8 mouse cellular contexts compared by ENCODE assay signal in genomic region chr8:70691727-70692231, GRCm38 (mm10). TPM values are rescaled to one million over a fixed set of nuclear protein-coding genes. Genes with fewer than 3 reads are reported as not detected.
DNase-seq lines count a peak whose midpoint lies in the region; ATAC-seq lines count a peak whose summit lies in the region.
"Had no signal": no experiment of that assay in that cellular context is flagged by ENCODE, and none has a peak within 500 bp of the region (broad histone marks: within the 10 kb centered on the region; RNA-seq: fewer than 3 reads in every experiment).

No protein-coding gene starts in this region.

- H3K4me2 ChIP-seq in intestine, embryonic 16.5 days (ENCODE audit: low read depth, low read length), result peak overlapping the region; percentile 62
- peak overlapping the region; percentile 38 for H3K4me2 ChIP-seq in liver, embryonic 16.5 days (ENCODE audit: low read depth, low read length)

- peak overlapping the region; percentile 57; the same call in 1 of the 2 replicates for H3K27ac ChIP-seq in intestine, embryonic 16.5 days (ENCODE audit: low read length)
- no peak overlapping the region for H3K27ac ChIP-seq in liver, embryonic 16.5 days (ENCODE audit: low read length)

- H3K9ac ChIP-seq in intestine, embryonic 16.5 days (ENCODE audit: low read depth, low read length), result peak overlapping the region; percentile 73
- H3K9ac ChIP-seq in liver, embryonic 16.5 days (ENCODE audit: low read depth, low read length), result no peak overlapping the region

- ATAC-seq in intestine, embryonic 16.5 days, result peak; percentile 39; the same call in 1 of the 2 replicates
- ATAC-seq in liver, embryonic 16.5 days (ENCODE audit: low read depth), result no peak
- no peak for ATAC-seq in erythroblast, adult 5-6 weeks (replicated peaks; ENCODE audit: low FRiP score, poor library complexity, severe bottlenecking)

- peak overlapping the region; percentile 35 for H3K4me3 ChIP-seq in intestine, embryonic 16.5 days (ENCODE audit: low read length)
- no peak overlapping the region for H3K4me3 ChIP-seq in liver, embryonic 16.5 days (ENCODE audit: low read depth, low read length)

- DNase-seq in R1 (ENCODE audit: low read depth, low spot score), result peak; percentile 97
- DNase-seq in embryo, embryonic 11 days, result peak; percentile 93
- DNase-seq in frontal cortex, adult 2 months (ENCODE audit: extremely low spot score in 1 of 2, low spot score in 1 of 2), result no peak
- no peak for DNase-seq in urinary bladder, adult 18-20 months (ENCODE audit: low spot score in 2 of 2)

- no peaks in the 10 kb centered on the region for H3K9me3 ChIP-seq in intestine, embryonic 16.5 days (ENCODE audit: control insufficient read depth, low read length)
- H3K9me3 ChIP-seq in liver, embryonic 16.5 days (replicated peaks; ENCODE audit: control insufficient read depth, low read length), result no peaks in the 10 kb centered on the region

- H3K4me1 ChIP-seq in intestine, embryonic 16.5 days (ENCODE audit: control insufficient read depth, insufficient read depth, low read length), result peaks cover 39% of the 10 kb centered on the region
- peaks cover 31% of the 10 kb centered on the region for H3K4me1 ChIP-seq in liver, embryonic 16.5 days (ENCODE audit: control insufficient read depth, low read depth, low read length)

- H3K36me3 ChIP-seq in intestine, embryonic 16.5 days (ENCODE audit: control insufficient read depth, insufficient read depth, low read length), result no peaks in the 10 kb centered on the region
- H3K36me3 ChIP-seq in liver, embryonic 16.5 days (ENCODE audit: control insufficient read depth, insufficient read depth), result no peaks in the 10 kb centered on the region

- H3K27me3 ChIP-seq in intestine, embryonic 16.5 days (replicated peaks; ENCODE audit: control insufficient read depth, insufficient read depth, low read length), result no peaks in the 10 kb centered on the region
- peaks cover 2% of the 10 kb centered on the region; the same call in 1 of the 2 replicates for H3K27me3 ChIP-seq in liver, embryonic 16.5 days (ENCODE audit: control insufficient read depth, insufficient read depth, low read depth, low read length)

- 2% methylated on average over 18 of the region's 20 CpGs for WGBS in intestine, embryonic 16.5 days
- WGBS in liver, embryonic 16.5 days (ENCODE audit: insufficient replicate concordance), result 12% methylated on average over 20 of the region's 20 CpGs

RNA-seq across cellular contexts. Expression of gene Jund, which starts 7.0 kb away (rescaled TPM):
- polyA plus RNA-seq in intestine, embryonic 16.5 days (2015; fragmentation: Nextera tagmentation; extraction: Ambion mirVana), result 37.3 and 52.2 TPM in 2 replicates
- 12.3 and 17.5 TPM in 2 replicates for polyA plus RNA-seq in liver, embryonic 16.5 days (2015; fragmentation: Nextera tagmentation; extraction: Ambion mirVana)
- polyA plus RNA-seq in frontal cortex, adult 2 months (2012; rRNA removed), result 226 and 228 TPM in 2 replicates
- 29.2 and 53.9 TPM in 2 replicates for total RNA-seq in erythroblast, adult 5-6 weeks (2015; ENCODE audit: low replicate concordance)
- total RNA-seq in erythroblast, adult 5-6 weeks (2017; ENCODE audit: low replicate concordance), result 52.2 and 61.9 TPM in 2 replicates

RNA-seq across cellular contexts. Expression of gene Iqcn, which starts 11.5 kb away (rescaled TPM):
- polyA plus RNA-seq in intestine, embryonic 16.5 days (2015; fragmentation: Nextera tagmentation; extraction: Ambion mirVana), result not detected in 2 replicates
- polyA plus RNA-seq in liver, embryonic 16.5 days (2015; fragmentation: Nextera tagmentation; extraction: Ambion mirVana), result 0.02 TPM in 1 of 2 replicates, not detected in the other
- polyA plus RNA-seq in frontal cortex, adult 2 months (2012; rRNA removed), result 0.32 and 0.40 TPM in 2 replicates
- total RNA-seq in erythroblast, adult 5-6 weeks (2015; ENCODE audit: low replicate concordance), result not detected in 2 replicates
- not detected in 2 replicates for total RNA-seq in erythroblast, adult 5-6 weeks (2017; ENCODE audit: low replicate concordance)
- total RNA-seq: common myeloid progenitor, adult 5-6 weeks had no signal

RNA-seq across cellular contexts. Expression of gene Lsm4, which starts 18.7 kb away (rescaled TPM):
- 228 and 246 TPM in 2 replicates for polyA plus RNA-seq in intestine, embryonic 16.5 days (2015; fragmentation: Nextera tagmentation; extraction: Ambion mirVana)
- 104 and 113 TPM in 2 replicates for polyA plus RNA-seq in liver, embryonic 16.5 days (2015; fragmentation: Nextera tagmentation; extraction: Ambion mirVana)
- 113 and 128 TPM in 2 replicates for polyA plus RNA-seq in frontal cortex, adult 2 months (2012; rRNA removed)
- total RNA-seq in erythroblast, adult 5-6 weeks (2015; ENCODE audit: low replicate concordance), result 41.1 and 51.6 TPM in 2 replicates
- total RNA-seq in erythroblast, adult 5-6 weeks (2017; ENCODE audit: low replicate concordance), result 20.9 and 26.2 TPM in 2 replicates

RNA-seq across cellular contexts. Expression of gene Gm3336, which starts 26.6 kb away (rescaled TPM):
- polyA plus RNA-seq in intestine, embryonic 16.5 days (2015; fragmentation: Nextera tagmentation; extraction: Ambion mirVana), result 3.3 and 4.1 TPM in 2 replicates
- 0.40 and 0.47 TPM in 2 replicates for polyA plus RNA-seq in liver, embryonic 16.5 days (2015; fragmentation: Nextera tagmentation; extraction: Ambion mirVana)
- 0.12 TPM in 1 of 2 replicates, not detected in the other for polyA plus RNA-seq in frontal cortex, adult 2 months (2012; rRNA removed)
- total RNA-seq in erythroblast, adult 5-6 weeks (2015; ENCODE audit: low replicate concordance), result not detected in 2 replicates
- total RNA-seq in erythroblast, adult 5-6 weeks (2017; ENCODE audit: low replicate concordance), result not detected in 2 replicates
- total RNA-seq: common myeloid progenitor, adult 5-6 weeks had no signal

RNA-seq across cellular contexts. Expression of gene Pgpep1, which starts 31.6 kb away (rescaled TPM):
- 88.3 and 101 TPM in 2 replicates for polyA plus RNA-seq in intestine, embryonic 16.5 days (2015; fragmentation: Nextera tagmentation; extraction: Ambion mirVana)
- 18.9 and 20.5 TPM in 2 replicates for polyA plus RNA-seq in liver, embryonic 16.5 days (2015; fragmentation: Nextera tagmentation; extraction: Ambion mirVana)
- 17.2 and 25.8 TPM in 2 replicates for polyA plus RNA-seq in frontal cortex, adult 2 months (2012; rRNA removed)
- 1.2 and 5.9 TPM in 2 replicates for total RNA-seq in erythroblast, adult 5-6 weeks (2015; ENCODE audit: low replicate concordance)
- 0.28 and 1.4 TPM in 2 replicates for total RNA-seq in erythroblast, adult 5-6 weeks (2017; ENCODE audit: low replicate concordance)

Comparison
In these comparisons a context has a peak if more than half of its experiments do, and no peak if none do; other contexts are left out.
1. DNase-seq: peak in R1 (single experiment) and embryo, embryonic 11 days (single experiment); none in frontal cortex, adult 2 months (0 of 2) and urinary bladder, adult 18-20 months (0 of 2).